Mouse (Mus musculus) embryonic fibroblast, embryonic 13.5 days (primary cell): ENCODE results near the gene Nmb.

Source experiments
- CTCF ChIP-seq: IDR thresholded peaks from 2 replicates; pipeline ENCODE4 v1.5.1; 2011; ENCODE audit warnings: mild to moderate bottlenecking, control low read depth, low read length, moderate library complexity, borderline replicate concordance; ENCODE audit not compliant: insufficient read depth
- POLR2A ChIP-seq: IDR thresholded peaks from 2 replicates; pipeline ENCODE4 v1.6.1; 2011; ENCODE audit warnings: low read depth, mild to moderate bottlenecking, control low read depth, low read length, moderate library complexity

- TF ChIP-seq CTCF = no peak
- TF ChIP-seq POLR2A = no peak
Measured at GRCm38 (mm10) chr7:80951461-80951860, 46.6 kb upstream of the Nmb start.
